ENCODE assay signal across 17 mouse cellular contexts in genomic region chr9:69237316-69237715, GRCm38 (mm10).
DNase-seq lines count a peak whose midpoint lies in the region; ATAC-seq lines count a peak whose summit lies in the region.
"Had no signal": no experiment of that assay in that cellular context is flagged by ENCODE, and none has a peak within 500 bp of the region (broad histone marks: within the 10 kb centered on the region; RNA-seq: fewer than 3 reads in every experiment).

No protein-coding gene starts in this region.

- H3K27ac ChIP-seq in heart, embryonic 10.5 days, result peak overlapping the region; percentile 36; the same call in 1 of the 2 replicates
- peak overlapping the region; percentile 64 to 65 for H3K27ac ChIP-seq in heart, embryonic 14.5 days (replicated peaks in 1 of 2; ENCODE audit: control insufficient read depth in 1 of 2, insufficient read depth in 1 of 2, low read depth in 2 of 2, low read length in 2 of 2)
- H3K27ac ChIP-seq: limb, embryonic 12.5 days; liver, embryonic 15.5 days; midbrain, embryonic 10.5 days had no signal

- ATAC-seq in heart, embryonic 14.5 days (ENCODE audit: insufficient number of reproducible peaks, insufficient read depth, low FRiP score, low read depth), result no peak; the same call in 1 of the 2 replicates
- ATAC-seq: forebrain, embryonic 16.5 days; hindbrain, embryonic 16.5 days had no signal

- intact Hi-C loops in heart, postnatal 14 days (cut with DNase I), result no loop called here

- DNase-seq in heart, embryonic 10.5 days (ENCODE audit: low spot score), result no peak
- DNase-seq in heart, postnatal 14 days, result no peak
- peak; percentile 15 for DNase-seq in thymus, postnatal 4 days
- no peak for DNase-seq in thymus, postnatal 25 days
- no peak for DNase-seq in cerebellum, postnatal 25 days
- no peak for DNase-seq in layer of hippocampus, adult 9-11 months
- DNase-seq: cerebellum, adult 8-10 months; embryo, embryonic 11 days; gastrocnemius, postnatal 25 days; kidney, adult 8-10 months had no signal

- H3K27me3 ChIP-seq in heart, embryonic 10.5 days (ENCODE audit: insufficient read depth, poor library complexity, severe bottlenecking), result no peaks in the 10 kb centered on the region
- no peaks in the 10 kb centered on the region for H3K27me3 ChIP-seq in heart, embryonic 14.5 days (ENCODE audit: control insufficient read depth, insufficient read depth, low read length)
- H3K27me3 ChIP-seq: liver, embryonic 15.5 days had no signal

- no peaks in the 10 kb centered on the region for H3K9me3 ChIP-seq in heart, embryonic 10.5 days
- 0 out of 2 replicates have a peak, but pooled peaks cover 3% of the 10 kb centered on the region for H3K9me3 ChIP-seq in heart, embryonic 14.5 days (ENCODE audit: control insufficient read depth, low read length)
- H3K9me3 ChIP-seq: limb, embryonic 12.5 days; liver, embryonic 15.5 days; midbrain, embryonic 10.5 days had no signal

- H3K9ac ChIP-seq in heart, embryonic 14.5 days (ENCODE audit: low read length), result peak overlapping the region; percentile 41; the same call in 1 of the 2 replicates
- H3K9ac ChIP-seq: limb, embryonic 12.5 days; liver, embryonic 15.5 days had no signal

- peaks cover 28% of the 10 kb centered on the region for H3K4me1 ChIP-seq in heart, embryonic 10.5 days
- H3K4me1 ChIP-seq in heart, embryonic 14.5 days (ENCODE audit: control insufficient read depth in 2 of 2, insufficient read depth in 2 of 2, low read length in 2 of 2), result peaks cover 17 to 30% of the 10 kb centered on the region in 2 experiments
- H3K4me1 ChIP-seq: liver, embryonic 15.5 days had no signal

- no peak overlapping the region for H3K4me3 ChIP-seq in heart, embryonic 10.5 days
- H3K4me3 ChIP-seq in heart, embryonic 14.5 days (ENCODE audit: control insufficient read depth in 1 of 2, insufficient read depth in 1 of 2, low read depth in 1 of 2, low read length in 2 of 2), result no peak overlapping the region; a peak in 1 of 4 replicates
- H3K4me3 ChIP-seq: erythroblast, embryonic 14.5 days; limb, embryonic 12.5 days; liver, embryonic 15.5 days; midbrain, embryonic 10.5 days had no signal

- no peaks in the 10 kb centered on the region for H3K36me3 ChIP-seq in heart, embryonic 10.5 days
- no peaks in the 10 kb centered on the region for H3K36me3 ChIP-seq in heart, embryonic 14.5 days (ENCODE audit: control insufficient read depth, insufficient read depth, low read length)
- H3K36me3 ChIP-seq: limb, embryonic 12.5 days; liver, embryonic 15.5 days; midbrain, embryonic 10.5 days had no signal

- peak overlapping the region; percentile 44 for H3K4me2 ChIP-seq in heart, embryonic 14.5 days (ENCODE audit: low read length)
- H3K4me2 ChIP-seq: limb, embryonic 12.5 days; liver, embryonic 15.5 days had no signal

- WGBS in heart, embryonic 10.5 days, result 54% methylated on average over 10 of the region's 10 CpGs
- WGBS in heart, embryonic 14.5 days, result 28% methylated on average over 10 of the region's 10 CpGs
